Mouse (Mus musculus) Muller cell, postnatal 12 days (primary cell): ENCODE measurements around the gene Olfr521.
"Not testable (repeated sequence)": the region's sequence is repeated elsewhere in the genome, so short reads cannot be mapped to it uniquely, and the experiment has no call there.

Experiments used
- DNase-seq: peaks from one replicate; pipeline ENCODE4 v3.0.0-alpha.2; 2015; ENCODE audit errors: inconsistent ontology term

The Olfr521 gene

DNA sequence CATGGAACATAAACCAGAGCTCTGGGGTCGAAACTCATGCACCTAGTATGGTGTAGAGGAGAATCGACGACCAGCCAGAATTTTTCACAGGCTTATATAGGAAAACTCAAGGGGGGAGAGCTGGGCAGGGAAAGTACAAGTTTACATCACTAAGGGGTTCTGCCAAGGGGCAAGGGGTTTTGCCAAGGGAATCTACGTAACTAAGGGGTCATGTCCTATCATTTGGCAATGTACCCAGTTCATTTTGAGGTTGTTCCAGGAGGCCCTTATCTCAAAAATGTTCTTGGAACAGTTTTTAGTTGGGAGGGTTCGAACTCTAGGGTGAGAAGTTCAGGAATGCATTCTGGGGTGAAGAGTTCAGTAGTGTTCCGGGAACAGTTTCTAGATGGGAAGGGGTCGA, 43.7 kb downstream of the Olfr521 start:
- not testable (repeated sequence) for DNase-seq

DNA sequence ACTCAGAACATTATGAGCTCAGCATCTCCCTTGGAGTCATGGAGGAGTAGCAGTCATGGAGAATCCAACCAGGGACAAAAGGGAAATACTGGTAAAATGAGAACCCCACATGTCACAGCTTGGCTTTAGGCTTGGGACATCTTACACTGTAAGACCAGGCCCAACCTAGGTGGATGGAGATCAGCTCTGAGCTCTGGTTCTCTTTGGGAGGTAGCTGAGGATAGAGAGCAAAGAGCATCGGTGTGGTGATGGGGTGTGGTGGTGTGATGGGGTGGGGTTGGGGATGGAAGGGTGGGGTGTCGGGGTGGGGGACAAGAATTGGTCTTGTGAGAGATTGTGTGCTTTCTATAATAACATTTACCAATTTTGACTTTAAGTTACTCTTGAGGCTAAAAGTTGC, 47.5 kb downstream of the Olfr521 start:
- DNase-seq, result no peak

DNA sequence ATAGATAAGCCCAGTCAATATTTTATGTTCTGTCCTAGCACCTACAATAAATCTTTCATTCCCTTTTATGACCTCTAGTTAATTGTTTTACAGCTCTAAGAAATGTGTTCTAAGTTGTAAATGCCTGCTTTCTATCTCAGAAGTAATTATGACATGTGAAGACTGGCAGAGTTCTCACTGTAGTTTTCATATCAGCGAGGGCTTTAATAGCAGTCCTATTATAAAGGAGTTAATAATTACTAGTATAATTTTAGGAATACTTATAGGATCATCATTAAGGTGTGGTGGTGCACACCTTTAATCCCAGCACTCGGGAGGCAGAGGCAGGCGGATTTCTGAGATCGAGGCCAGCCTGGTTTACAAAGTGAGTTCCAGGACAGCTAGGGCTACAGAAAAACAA, 48.4 kb downstream of the Olfr521 start:
- DNase-seq, result no peak

DNA sequence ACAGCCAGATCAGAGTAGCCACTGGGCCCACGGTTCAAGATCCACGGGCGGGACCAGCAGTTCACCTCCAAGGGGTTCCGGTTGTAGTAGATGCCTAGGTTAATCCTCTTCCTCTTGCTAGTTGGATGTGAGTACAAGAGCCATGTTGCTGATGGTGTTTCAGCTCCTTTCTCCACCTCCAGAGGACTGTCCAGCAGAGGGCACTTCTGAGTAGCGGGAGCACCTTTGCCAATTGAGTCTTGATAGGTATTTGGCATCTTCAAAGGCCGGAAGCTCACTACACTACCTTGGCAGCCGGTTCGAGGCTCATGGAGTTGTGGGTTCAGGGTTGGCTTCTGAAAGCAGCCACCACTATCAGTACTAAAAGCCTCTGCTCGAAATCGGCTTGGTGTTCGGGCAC, 50.1 kb downstream of the Olfr521 start:
- DNase-seq, result no peak

DNA sequence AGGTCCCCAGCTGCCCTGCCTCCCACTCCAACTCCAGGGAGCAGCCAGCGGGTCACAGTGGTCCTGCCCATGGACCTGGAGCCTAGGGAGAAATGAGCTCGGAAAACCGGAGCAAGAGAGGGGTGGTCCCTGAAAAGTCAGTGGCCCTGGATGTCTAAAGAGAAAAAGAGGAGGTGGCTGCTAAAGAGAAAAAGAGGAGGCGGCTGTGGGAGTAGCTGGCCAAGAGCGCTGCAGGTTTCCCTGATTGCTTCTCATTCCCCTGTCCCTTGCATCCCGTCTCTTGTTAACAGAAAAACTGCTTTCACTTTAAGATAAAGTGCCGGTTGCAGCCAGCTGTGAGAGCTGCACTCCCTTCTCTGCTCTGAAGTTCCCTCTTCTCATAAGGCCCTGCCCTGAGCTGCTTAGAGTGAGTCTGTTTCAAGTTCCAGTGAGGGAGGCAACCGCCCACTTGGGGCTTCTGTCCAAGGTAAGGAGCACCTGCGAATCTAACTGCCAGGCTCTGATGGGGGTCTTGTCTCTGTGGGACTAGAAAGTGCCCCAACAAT, 54.9 kb downstream of the Olfr521 start:
- DNase-seq, result not testable (repeated sequence)
